Mouse (Mus musculus): ENCODE data around the gene Vmn1r11. TPM values are rescaled to one million over a fixed set of nuclear protein-coding genes. Genes with fewer than 3 reads are reported as not detected.

Vmn1r11 gene
- total RNA-seq (2021) = not detected

DNA sequence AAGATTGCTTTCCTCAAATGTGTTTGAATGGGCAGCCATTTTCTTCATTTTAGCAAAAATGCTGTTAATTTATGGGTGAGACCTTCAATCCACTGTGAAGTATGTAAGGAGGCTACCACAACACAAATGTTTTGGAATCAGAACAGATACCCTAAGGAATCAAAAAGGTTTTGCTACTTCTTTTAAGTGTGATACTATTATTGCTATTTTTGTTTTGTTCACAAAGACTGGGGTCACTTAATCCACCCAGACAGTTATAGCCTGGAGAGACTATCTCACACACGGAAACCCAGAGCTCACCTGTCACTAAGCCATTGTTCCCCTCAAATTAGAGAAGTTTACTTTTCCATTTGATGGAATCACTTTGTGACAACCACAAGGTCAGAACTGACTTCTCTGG is at the start of gene Vmn1r11:
Vmn1r11 (plus strand) TSS at position 301 of the 400 bp plus-strand sequence.
- no peak for DNase-seq

DNA sequence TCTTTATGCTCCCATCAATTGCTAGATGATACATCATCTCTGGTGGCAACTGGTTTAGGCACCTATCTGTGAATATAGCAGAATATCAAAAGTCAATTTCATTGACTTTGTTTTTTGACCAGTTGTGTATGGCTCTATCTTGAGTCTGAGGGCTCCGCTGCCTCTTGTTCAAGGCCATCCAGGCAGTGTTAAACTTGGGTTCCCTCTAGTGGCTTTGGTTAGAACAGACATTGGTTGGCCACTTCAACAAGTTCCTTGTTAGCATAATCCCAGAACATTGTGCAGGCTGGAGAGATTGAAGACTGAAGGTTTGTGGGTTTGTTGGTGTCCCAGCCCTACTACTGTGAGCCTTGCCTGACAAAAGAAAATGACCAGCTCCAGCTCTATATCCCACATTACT is 26.9 kb upstream of the Vmn1r11 start:
- no peak for DNase-seq

DNA sequence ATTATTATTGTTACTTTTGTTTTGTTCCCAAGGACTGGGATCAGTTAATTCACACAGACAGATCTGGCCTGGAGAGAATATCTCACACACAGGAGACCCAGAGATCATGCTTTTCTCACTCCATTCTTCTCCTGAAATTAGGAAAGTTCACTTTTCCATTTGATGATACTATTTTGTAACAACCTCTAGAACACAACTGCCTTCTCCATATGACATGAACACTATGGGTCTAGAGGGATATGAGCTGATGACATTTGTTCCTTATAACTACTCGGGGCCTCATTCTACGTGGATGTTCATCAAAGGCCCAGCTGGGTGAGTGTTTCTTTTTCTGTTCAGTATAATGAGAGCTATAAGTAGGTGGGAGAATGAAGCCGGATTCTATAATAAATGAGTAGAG is 24.1 kb upstream of the Vmn1r11 start, which contains the start of gene Vmn1r10:
Vmn1r10 (plus strand) TSS at position 301 of the 400 bp plus-strand sequence.
- no peak for DNase-seq

DNA sequence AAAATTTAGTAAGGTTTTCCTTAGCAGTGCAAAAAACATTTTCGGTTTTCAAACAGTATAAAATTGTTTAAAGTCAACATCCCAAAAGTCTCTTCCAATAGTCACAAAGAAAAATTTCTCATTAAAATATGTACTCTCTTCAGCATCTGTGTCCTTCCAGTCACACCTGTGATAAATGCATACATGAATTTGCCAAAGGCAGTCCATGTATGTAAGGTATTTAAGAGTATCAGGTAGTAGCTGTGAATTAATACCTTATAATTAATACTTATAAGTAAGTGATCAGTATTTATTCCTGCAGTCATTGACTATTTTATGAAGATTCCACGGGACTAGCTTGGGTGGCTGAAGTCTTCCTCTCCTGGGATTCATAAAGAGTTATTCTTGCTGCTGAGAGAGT is 23.4 kb downstream of the Vmn1r11 start, which contains the start of gene Vmn1r12:
Vmn1r12 (plus strand) TSS at position 301 of the 400 bp plus-strand sequence.
- DNase-seq = no peak

Other genes with a start within 250 kb of the Vmn1r11 start
- gene Nt5c3, start 209.5 kb upstream of the Vmn1r11 start, total RNA-seq (2021) = 10 to 100 TPM; 44.1 to 46.9 TPM
- under 1 TPM in 1 of 2 experiments, not detected in 1; 0.12 TPM for gene Vmn1r4, start 209.4 kb upstream of the Vmn1r11 start, total RNA-seq (2021)
- not detected for gene Vmn1r5, start 163.2 kb upstream of the Vmn1r11 start, total RNA-seq (2021)
- gene Vmn1r6, start 136.2 kb upstream of the Vmn1r11 start, total RNA-seq (2021) = not detected
- gene Vmn1r7, start 108.1 kb upstream of the Vmn1r11 start, total RNA-seq (2021) = not detected
- gene Vmn1r8, start 101.2 kb upstream of the Vmn1r11 start, total RNA-seq (2021) = not detected
- gene Vmn1r9, start 66.7 kb upstream of the Vmn1r11 start, total RNA-seq (2021) = not detected
- not detected for gene Vmn1r10, start 24.0 kb upstream of the Vmn1r11 start, total RNA-seq (2021)
- gene Vmn1r12, start 23.5 kb downstream of the Vmn1r11 start, total RNA-seq (2021) = not detected
- not detected for gene Vmn1r13, start 69.8 kb downstream of the Vmn1r11 start, total RNA-seq (2021)
- not detected for gene Vmn1r14, start 98.2 kb downstream of the Vmn1r11 start, total RNA-seq (2021)
- gene Vmn1r15, start 124.5 kb downstream of the Vmn1r11 start, total RNA-seq (2021) = not detected
- gene Vmn1r16, start 196.0 kb downstream of the Vmn1r11 start, total RNA-seq (2021) = not detected
- gene Vmn1r17, start 230.3 kb downstream of the Vmn1r11 start, total RNA-seq (2021) = not detected

Data from heart, postnatal 4 days (tissue).